Mouse (Mus musculus) right cerebral cortex, postnatal 4 days (tissue): Measurements from ENCODE around the gene Eno3.
A peak's percentile ranks its signal among the peaks of the same experiment; 100 is the strongest.

Experiments
- DNase-seq: peaks from one replicate; pipeline ENCODE4 v3.0.0-alpha.2; 2022

Eno3 gene

GRCm38 (mm10) chr11:70686901-70687566, 30.0 kb downstream of the Eno3 start:
- DNase-seq = no peak

GRCm38 (mm10) chr11:70687601-70688199, 30.7 kb downstream of the Eno3 start, which contains the start of gene Camta2:
TSS of gene Camta2 (minus strand) at chr11:70688105.
- peak; percentile 88 for DNase-seq

DNA sequence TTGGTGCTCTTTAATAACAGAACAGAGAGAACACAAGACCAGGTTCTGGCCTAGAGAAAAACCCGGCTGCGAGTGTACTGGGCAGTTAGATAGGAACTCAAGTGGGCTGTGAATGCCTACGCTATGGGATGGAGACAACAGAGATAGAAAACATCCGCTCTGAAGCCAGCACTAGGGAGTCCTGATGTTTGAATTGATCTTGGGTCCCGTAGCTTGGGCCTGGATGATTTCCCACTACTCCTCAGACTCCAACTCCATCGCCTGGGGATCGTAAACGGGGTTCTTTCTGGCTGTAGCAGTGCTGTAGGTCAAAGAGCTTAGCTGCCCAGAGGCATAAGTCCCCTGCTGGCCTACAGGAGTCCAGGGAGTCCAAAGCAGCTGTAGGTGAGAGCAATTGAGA, 31.4 kb downstream of the Eno3 start:
- no peak for DNase-seq

GRCm38 (mm10) chr11:70689578-70689977, 32.6 kb downstream of the Eno3 start:
- no peak for DNase-seq

DNA sequence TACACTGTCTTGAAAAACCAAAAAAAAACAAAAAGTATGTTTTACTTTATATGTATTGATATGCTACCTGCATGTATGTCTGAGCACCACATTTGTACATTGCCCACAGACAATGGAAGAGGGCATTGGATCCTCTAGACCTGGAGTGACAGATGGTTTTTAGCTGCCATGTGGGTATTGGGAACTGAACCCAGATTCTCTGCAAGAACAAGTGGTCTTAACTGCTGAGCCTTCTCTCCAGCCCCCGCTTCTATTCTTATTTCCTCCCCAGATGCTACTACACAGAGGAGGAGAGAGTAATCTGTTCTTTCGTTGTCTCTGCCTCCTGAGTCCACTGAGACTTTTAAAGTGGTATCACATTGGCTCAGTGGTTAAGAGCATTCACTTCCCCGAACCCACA, 36.5 kb downstream of the Eno3 start:
- DNase-seq = no peak

GRCm38 (mm10) chr11:70697376-70697775, 40.4 kb downstream of the Eno3 start:
- no peak for DNase-seq

DNA sequence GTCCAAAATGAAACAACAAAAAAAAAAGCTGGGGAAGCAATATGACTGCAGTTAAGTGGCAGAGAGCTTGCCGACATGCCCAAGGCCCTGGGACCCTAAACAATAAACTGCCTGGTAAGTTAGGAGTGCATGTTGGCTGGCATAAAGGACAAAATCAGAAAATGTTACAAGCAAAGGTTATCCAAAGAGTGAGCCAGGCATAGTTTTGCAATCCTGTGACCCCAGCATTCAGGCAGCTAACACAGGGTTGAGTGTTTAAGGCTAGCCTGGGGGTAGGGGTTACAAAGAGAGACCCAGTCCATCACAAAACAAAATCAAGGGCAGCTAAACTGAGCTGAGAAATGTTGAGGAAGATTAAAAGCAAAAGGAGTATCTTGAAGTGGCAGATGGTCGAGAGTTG, 42.0 kb downstream of the Eno3 start:
- no peak for DNase-seq

DNA sequence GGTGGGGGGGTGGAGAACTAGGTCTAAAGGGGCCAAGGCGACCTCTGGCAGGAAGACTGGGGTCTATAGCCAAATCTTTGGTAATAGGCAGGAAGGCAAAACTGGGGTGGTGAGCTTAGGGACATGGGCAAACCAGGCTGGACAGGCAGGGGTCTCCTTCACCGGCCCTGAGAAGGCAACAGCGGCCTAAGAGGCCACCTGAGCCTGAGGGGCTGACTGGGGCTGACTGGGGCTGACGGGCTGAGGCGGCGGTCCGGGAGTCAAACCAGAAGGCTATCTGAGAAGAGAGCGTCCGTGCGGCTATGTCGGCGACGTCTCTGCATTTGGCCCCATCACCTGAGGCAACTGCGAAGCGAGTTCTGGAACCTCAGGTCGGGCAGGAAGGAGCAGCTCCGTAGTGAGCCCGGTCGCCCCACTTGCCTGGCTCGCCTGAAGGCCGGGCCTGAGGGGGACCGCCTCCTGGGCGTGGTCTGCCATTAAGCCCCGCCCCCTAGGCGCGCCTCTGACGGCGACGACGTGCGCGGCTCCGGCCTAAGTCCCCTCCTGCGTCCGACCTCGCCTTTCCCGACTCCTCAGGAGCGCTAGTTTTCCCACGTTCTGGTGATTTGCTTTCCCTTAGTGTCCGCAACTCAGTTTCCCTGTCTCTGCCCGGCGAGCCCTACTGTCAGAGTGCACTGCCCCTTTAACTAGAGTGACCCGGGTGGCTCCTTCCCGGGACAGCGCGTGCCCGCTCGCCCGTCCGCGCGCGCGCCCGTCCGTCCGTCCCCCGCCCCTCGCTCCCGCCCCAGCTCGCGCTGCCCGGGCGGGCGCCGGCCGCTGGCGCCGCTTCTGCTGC, 42.9 kb downstream of the Eno3 start, which contains the start of the genes Inca1 and Kif1c:
Inca1 (minus strand) TSS at position 434 of the 835 bp plus-strand sequence.
Kif1c (plus strand) TSS at position 827 of the 835 bp plus-strand sequence.
- peak; percentile 96 for DNase-seq

DNA sequence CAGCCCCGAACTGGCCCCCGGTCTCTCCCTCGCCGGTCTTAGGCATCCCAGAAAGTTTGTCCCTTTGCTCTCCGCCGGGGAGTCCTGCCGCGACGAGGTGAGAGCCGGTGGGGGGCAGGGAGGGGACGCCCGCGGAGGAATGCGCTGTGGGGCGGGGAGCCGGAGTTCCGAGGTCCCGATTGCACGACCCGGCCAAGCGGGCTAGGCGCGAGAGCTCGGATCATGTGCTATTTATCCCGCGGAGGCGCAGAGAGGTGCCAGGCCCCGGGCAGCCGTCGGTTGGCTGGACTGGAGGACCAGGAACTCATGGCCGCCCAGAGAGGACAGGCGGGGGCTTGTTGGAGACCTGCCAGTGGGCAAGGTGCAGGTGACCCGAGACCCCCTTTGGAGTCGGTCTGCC, 43.6 kb downstream of the Eno3 start:
- peak; percentile 46 for DNase-seq

GRCm38 (mm10) chr11:70701221-70701955, 44.4 kb downstream of the Eno3 start:
- no peak for DNase-seq

DNA sequence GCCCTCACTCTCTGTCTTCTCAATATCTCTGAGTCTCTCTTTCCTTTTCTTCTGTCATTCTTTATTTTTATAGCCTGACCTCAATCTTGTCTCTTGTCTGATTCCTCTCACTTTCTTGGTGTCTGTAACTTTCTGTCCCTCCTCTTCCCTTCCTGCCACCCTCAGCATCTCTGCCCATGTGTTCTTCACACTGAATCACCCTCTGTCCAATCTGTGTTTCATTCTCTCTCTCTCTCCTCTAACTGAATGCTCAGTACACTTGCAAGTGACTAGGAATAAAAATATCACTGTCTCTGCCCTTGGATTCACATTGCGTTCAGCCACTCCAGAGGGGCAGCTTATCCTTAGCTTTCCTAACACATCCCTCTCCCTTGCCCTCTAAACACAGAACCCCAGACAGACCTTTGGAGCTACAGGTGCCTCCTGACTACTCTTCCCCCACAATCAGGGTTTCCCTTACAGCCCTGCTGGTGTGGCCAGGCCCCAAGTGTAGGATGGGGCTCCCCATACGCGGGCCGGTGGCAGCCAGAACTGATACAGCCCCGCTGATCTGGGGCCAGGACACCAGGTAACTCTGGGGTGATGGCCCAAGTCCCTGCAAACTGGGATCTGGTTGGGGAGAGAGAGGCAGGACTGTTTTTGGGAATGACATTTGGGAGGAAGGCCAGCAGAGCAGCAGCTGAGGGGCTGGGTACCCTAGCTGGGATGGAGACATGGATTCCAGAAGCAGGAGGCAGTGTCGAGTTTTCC, 45.2 kb downstream of the Eno3 start:
- no peak for DNase-seq

DNA sequence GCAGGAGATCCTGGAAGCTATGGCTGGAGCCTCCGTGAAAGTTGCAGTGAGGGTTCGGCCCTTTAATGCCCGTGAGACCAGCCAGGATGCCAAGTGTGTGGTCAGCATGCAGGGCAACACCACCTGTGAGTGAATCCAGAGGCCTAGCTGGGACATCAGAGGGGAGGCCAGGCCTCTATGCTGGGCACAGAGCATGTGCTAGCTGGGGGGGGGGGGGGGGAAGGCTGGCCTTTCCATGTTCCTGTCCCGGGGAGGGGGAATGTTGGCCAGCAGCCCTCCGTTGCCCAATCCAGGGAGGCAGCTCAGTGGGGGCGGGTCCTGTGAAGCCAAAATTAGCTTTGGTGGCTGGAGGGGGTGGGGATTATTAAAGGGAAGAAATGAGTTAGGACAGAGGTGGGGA, 45.8 kb downstream of the Eno3 start:
- no peak for DNase-seq

DNA sequence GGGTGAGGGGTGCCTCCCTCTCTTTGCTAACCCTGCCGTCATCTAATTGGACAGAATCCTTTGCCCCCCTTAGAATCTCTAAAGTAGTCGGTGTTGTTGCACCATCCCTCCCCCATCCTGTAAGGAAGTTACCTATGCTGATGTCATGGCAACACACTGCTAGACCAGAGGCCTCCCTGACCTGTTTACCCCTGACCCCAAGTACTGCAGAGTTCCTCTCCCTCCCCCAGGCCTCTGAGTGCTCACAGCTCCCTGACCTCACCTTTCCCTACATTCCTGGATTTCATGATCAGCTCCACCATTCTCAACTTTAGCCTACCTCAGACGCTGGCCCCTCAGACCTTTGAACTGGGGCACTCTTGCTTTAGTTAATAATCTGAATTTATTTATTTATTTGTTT, 49.1 kb downstream of the Eno3 start:
- DNase-seq = no peak

DNA sequence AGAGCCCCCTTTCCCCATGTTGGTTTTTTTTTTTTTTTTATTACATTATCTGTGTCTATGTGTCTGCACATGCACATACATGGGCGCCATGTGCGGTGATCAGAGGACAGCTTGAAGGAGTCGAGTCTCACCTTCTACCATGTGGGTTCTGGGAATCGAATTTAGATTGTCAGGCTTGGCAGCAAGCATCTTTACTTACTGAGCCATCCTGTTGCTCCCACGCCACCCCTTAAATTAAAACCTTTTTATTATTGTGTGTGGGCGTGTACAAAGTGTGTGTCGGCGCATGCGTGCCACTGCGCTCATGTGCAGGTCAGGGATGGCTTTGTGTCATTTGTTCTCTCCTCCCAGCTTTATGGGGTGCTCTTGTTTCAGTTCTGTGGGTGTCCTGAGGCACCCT, 54.0 kb downstream of the Eno3 start:
- DNase-seq = no peak
